Mouse (Mus musculus) testis, adult 2 months (tissue): ENCODE results near the gene Phactr4.

Experiments used
- CTCF ChIP-seq: fragments of 200-500 bp; IDR thresholded peaks from 2 replicates; pipeline ENCODE4 v1.5.1; 2012; ENCODE audit warnings: low read depth, mild to moderate bottlenecking, inconsistent platforms, low read length, moderate library complexity; ENCODE audit not compliant: control insufficient read depth, insufficient read depth, insufficient replicate concordance
- POLR2A ChIP-seq: fragments of 200-500 bp; IDR thresholded peaks from 2 replicates; pipeline ENCODE4 v1.6.1; 2012; ENCODE audit warnings: low read depth, mild to moderate bottlenecking, inconsistent platforms, low read length, moderate library complexity; ENCODE audit not compliant: control insufficient read depth

DNA sequence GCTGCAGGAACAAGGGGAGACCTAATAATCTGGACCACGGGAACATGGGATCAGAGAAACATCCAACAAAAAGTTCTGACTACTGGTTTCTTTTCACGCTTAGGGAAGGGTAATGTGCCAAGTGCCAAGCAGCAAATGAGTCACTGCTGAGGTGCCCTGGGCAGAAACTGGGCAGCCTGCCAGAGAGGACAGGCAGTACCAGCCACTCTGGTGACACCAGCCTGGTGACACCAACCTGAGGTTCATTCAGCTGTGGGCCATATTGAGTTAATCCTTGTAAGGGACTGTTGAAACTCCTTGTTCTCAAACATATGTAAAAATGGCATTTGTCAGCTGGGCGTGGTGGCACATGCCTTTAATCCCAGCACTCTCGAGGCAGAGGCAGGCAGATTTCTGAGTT, 67.7 kb downstream of the Phactr4 start:
- TF ChIP-seq POLR2A (no peak), CTCF (no peak)
